Mouse (Mus musculus) E14TG2a.4 (cell line): ENCODE results near the gene Slc19a1.

ENCODE experiments used
- CTCF ChIP-seq: conservative IDR thresholded peaks from 2 replicates; pipeline ENCODE4 v1.5.1; 2014; ENCODE audit warnings: low read length
- NANOG ChIP-seq: IDR thresholded peaks from 2 replicates; pipeline ENCODE4 v1.6.1; 2014; ENCODE audit warnings: borderline replicate concordance, low read length, mixed read lengths
- POU5F1 ChIP-seq: IDR thresholded peaks from 2 replicates; pipeline ENCODE4 v1.6.1; 2014; ENCODE audit warnings: low read length, borderline replicate concordance

GRCm38 (mm10) chr10:77048196-77048595 lies 16.2 kb downstream of the Slc19a1 start:
- TF ChIP-seq CTCF (no peak), POU5F1 (no peak), NANOG (no peak)
